Mouse (Mus musculus) megakaryocyte, adult 5-6 weeks (primary cell): Measurements from ENCODE around the gene Klrc3. TPM values are rescaled to one million over a fixed set of nuclear protein-coding genes. Genes with fewer than 3 reads are reported as not detected.
"Not testable (repeated sequence)": the region's sequence is repeated elsewhere in the genome, so short reads cannot be mapped to it uniquely, and the experiment has no call there.

Experiments
- ATAC-seq: 2 replicates; pipeline ENCODE4 v1.8.0; 2016; ENCODE audit warnings: mild to moderate bottlenecking, inconsistent platforms; ENCODE audit not compliant: poor library complexity, severe bottlenecking
- total RNA-seq, 2 experiments: library from RNA; stranded (forward) in 1 of 2; stranded (reverse) in 1 of 2; fragments of 153-499, 151-499 nt in 1 of 2; fragments of 221-1000, 200-1000 nt in 1 of 2; gene quantifications; 2 replicates each; pipeline versions ENCODE4 v1.2.3 to v1.2.4; 2015 to 2017

Klrc3 gene
- total RNA-seq (2015) (0.29 and 1.4 TPM in 2 replicates), total RNA-seq (2017) (not detected in 2 replicates)

DNA sequence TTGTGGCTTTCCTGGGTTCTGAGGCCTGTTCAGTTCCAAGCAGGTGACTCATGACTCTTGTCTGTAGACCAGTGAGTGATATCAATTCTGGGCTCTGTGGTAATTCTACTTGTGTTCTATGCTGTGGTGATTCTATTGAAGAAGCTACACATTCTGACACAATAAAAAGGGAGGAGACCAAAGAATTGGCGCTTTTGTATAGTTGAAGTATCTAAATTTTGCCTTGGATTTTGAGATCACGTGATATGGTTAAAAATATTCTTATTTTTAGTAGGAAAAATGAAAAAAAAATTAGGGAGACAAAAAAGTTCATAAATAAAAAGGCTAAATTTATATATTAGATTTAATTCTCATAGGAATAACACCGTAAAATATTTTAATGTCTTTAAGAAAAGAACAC is at the start of gene Klrc3:
Gene Klrc3, minus strand, starts transcription at position 101 of the 400 bp plus-strand sequence.
- peak; percentile 8; the same call in 1 of the 2 replicates for ATAC-seq

DNA sequence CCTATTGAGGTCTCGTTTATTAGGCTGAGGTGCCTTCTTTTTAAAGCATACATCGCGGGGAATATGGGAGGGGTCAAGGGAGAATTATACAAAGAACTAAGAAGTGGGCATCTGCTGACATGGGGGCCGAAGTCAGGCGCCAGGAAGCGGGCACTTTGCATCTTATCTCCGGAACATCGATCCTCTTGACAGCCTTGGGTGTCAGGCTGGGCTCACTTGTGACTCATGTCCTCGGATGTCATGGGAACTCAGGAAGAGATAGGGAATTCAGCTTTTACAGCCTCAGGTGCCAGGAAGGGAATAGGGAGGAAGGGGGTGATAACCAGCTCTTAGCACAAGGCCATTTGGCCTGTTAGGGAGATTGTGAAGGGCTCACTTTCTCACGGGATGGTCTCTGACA is 48.3 kb upstream of the Klrc3 start:
- ATAC-seq: not testable (repeated sequence)

DNA sequence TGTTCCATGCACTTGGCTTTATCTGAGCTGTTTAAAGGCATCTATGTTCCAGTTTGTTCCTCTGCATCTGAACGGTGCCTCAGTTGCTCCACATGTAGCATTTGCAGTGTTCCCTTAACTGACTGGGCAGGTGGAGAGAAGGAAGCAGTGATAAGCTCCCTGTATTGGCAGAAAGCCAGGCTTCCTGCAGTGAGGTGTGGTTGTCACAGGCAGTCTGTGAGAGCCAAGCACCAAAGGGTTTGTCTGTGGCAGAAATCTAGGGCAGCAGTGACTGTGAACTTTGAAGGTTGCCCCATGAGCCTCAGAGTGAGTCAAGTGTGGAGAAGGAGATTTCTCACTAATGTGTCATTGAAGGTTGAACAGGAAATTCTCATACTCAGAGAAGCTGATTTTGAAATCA is 37.2 kb upstream of the Klrc3 start:
- ATAC-seq: peak; percentile 71

DNA sequence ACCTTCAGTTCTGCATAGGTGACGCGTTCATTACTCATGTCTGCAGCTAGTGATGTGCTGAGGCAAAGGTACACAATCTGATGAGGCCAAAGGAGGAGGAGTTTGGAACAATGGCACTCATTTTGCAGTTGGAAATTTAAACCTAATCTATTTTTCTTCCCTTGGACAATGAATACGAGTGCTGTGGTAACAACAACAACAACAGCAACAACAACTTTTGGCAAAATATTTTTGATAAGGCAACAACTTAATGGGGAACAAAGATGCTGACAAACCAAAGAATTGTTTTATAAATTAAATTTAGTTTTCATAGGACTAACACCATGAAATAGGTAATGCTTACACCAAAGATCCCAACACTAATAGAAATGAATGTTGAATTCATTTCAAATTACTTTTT is 35.7 kb upstream of the Klrc3 start, which contains the start of gene Klrc1:
Gene Klrc1, minus strand, starts transcription at position 101 of the 400 bp plus-strand sequence.
- 0 out of 2 replicates have a peak, but pooled peaks have one; percentile 21 for ATAC-seq

DNA sequence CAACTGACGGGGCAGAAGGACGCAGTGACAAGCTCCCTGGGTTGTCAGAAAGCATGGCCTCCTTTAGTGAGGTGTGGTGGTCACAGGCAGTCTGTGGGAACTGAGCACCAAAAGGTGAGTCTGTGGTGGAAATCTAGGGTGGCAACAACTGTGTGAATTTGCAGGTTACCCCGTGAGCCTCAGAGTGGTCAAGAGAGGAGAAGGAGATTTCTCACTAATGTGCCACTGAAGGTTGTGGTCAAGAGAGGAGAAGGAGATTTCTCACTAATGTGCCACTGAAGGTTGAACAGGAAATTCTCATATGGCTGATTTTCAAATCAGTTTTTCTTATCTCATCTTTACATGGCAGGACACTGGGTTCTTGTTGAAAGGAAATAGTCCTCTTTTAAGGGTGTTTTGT is 18.2 kb upstream of the Klrc3 start:
- ATAC-seq: peak; percentile 65

- ATAC-seq: not testable (repeated sequence)
These were observed 17.5 kb upstream of the Klrc3 start, which contains the start of gene Klrc2 for GRCm38 (mm10) chr6:129660589-129660988. Gene Klrc2 (minus strand): TSS chr6:129660689.

GRCm38 (mm10) chr6:129644054-129644453 is 917 bp upstream of the Klrc3 start:
- peak; percentile 52 for ATAC-seq

GRCm38 (mm10) chr6:129631046-129631445 is 12.1 kb downstream of the Klrc3 start:
- peak; percentile 70 for ATAC-seq

GRCm38 (mm10) chr6:129623735-129624134 is 19.4 kb downstream of the Klrc3 start, which contains the start of gene Klrk1:
Gene Klrk1 (minus strand): TSS chr6:129623864.
- peak; percentile 86 for ATAC-seq

DNA sequence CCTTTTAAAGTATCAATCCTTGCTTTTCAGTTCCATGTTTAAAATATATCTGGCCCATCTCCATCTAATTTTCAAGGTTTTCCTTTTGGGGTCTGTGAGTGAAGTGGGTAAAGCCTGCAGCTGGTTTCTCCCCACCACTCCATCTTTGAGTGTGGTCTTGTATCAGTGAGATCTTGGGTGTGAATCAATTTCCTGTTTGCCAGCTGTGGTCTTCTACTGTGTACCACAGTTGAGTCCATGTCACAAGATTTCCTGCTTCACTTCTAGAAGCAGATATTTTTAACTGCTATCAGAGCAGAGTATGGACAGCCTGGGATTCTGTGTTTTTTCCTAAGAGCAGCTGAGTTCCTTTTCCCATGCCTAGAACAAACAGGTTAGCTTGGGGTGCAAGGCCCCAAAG is 34.8 kb downstream of the Klrc3 start:
- peak; percentile 72 for ATAC-seq

DNA sequence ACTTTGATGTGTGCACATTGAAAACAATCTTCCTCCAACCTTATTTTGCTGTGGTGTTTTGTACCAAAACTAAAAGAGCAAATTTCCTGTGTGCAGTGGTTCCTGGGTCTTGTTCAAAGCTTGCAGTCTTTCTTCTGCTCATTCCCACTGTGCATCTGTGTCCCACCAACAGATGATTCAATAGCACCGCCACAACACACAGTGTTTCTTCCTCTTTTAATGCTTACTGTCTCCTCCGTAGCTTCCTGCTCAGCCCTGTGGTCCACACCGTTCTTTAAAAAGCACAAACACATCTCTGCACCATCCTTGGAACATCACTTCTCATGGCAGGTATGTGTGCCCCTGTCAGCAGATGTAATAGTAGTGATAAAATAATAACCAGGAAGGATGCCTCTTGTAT is 51.6 kb downstream of the Klrc3 start, which contains the start of gene Klrd1:
Gene Klrd1, plus strand, starts transcription at position 275 of the 400 bp plus-strand sequence.
- ATAC-seq: peak; percentile 94

Other genes with a start within 250 kb of the Klrc3 start
- gene Clec1b, start 246.0 kb downstream of the Klrc3 start, total RNA-seq (2015): 3.6 and 5.5 TPM in 2 replicates
- 3.8 and 4.5 TPM in 2 replicates for gene Clec1b, start 246.0 kb downstream of the Klrc3 start, total RNA-seq (2017)
- gene Clec9a, start 234.5 kb downstream of the Klrc3 start, total RNA-seq (2015): 27.6 and 31.4 TPM in 2 replicates
- 13.4 and 14.3 TPM in 2 replicates for gene Clec9a, start 234.5 kb downstream of the Klrc3 start, total RNA-seq (2017)
- 0.07 TPM in 1 of 2 replicates, not detected in the other for gene Clec1a, start 191.3 kb downstream of the Klrc3 start, total RNA-seq (2015)
- 0.15 TPM in 1 of 2 replicates, not detected in the other for gene Clec1a, start 191.3 kb downstream of the Klrc3 start, total RNA-seq (2017)
- 10.0 and 12.9 TPM in 2 replicates for gene Olr1, start 136.2 kb downstream of the Klrc3 start, total RNA-seq (2015)
- gene Olr1, start 136.2 kb downstream of the Klrc3 start, total RNA-seq (2017): 9.6 and 13.9 TPM in 2 replicates
- gene Tmem52b, start 130.8 kb downstream of the Klrc3 start, total RNA-seq (2015): not detected in 2 replicates
- not detected in 2 replicates for gene Tmem52b, start 130.8 kb downstream of the Klrc3 start, total RNA-seq (2017)
- gene Gabarapl1, start 110.2 kb downstream of the Klrc3 start, total RNA-seq (2015): 5.6 and 7.4 TPM in 2 replicates
- gene Gabarapl1, start 110.2 kb downstream of the Klrc3 start, total RNA-seq (2017): 17.6 and 20.7 TPM in 2 replicates
- 3.9 and 7.2 TPM in 2 replicates for gene Klre1, start 65.4 kb downstream of the Klrc3 start, total RNA-seq (2015)
- 4.1 and 8.3 TPM in 2 replicates for gene Klre1, start 65.4 kb downstream of the Klrc3 start, total RNA-seq (2017)
- 20.4 and 41.6 TPM in 2 replicates for gene Klrd1, start 51.6 kb downstream of the Klrc3 start, total RNA-seq (2015)
- gene Klrd1, start 51.6 kb downstream of the Klrc3 start, total RNA-seq (2017): 14.1 and 18.1 TPM in 2 replicates
- 22.0 and 28.7 TPM in 2 replicates for gene Klrk1, start 19.5 kb downstream of the Klrc3 start, total RNA-seq (2015)
- 19.9 and 34.0 TPM in 2 replicates for gene Klrk1, start 19.5 kb downstream of the Klrc3 start, total RNA-seq (2017)
- 2.4 and 4.2 TPM in 2 replicates for gene Klrc2, start 17.4 kb upstream of the Klrc3 start, total RNA-seq (2015)
- gene Klrc2, start 17.4 kb upstream of the Klrc3 start, total RNA-seq (2017): 2.7 and 5.2 TPM in 2 replicates
- 4.3 and 7.1 TPM in 2 replicates for gene Klrc1, start 35.6 kb upstream of the Klrc3 start, total RNA-seq (2015)
- 6.6 and 17.9 TPM in 2 replicates for gene Klrc1, start 35.6 kb upstream of the Klrc3 start, total RNA-seq (2017)
- 0.33 TPM in 1 of 2 replicates, not detected in the other for gene Klri1, start 73.8 kb upstream of the Klrc3 start, total RNA-seq (2015)
- not detected in 2 replicates for gene Klri1, start 73.8 kb upstream of the Klrc3 start, total RNA-seq (2017)
- 1.7 and 4.2 TPM in 2 replicates for gene Klri2, start 97.1 kb upstream of the Klrc3 start, total RNA-seq (2015)
- 1.8 and 3.4 TPM in 2 replicates for gene Klri2, start 97.1 kb upstream of the Klrc3 start, total RNA-seq (2017)
- not detected in 2 replicates for gene Gm156, start 140.9 kb upstream of the Klrc3 start, total RNA-seq (2015)
- gene Gm156, start 140.9 kb upstream of the Klrc3 start, total RNA-seq (2017): not detected in 2 replicates
- gene Gm17631, start 219.3 kb upstream of the Klrc3 start, total RNA-seq (2015): not detected in 2 replicates
- not detected in 2 replicates for gene Gm17631, start 219.3 kb upstream of the Klrc3 start, total RNA-seq (2017)
- gene Klra17, start 233.3 kb upstream of the Klrc3 start, total RNA-seq (2015): 9.8 and 11.6 TPM in 2 replicates
- 4.2 and 6.1 TPM in 2 replicates for gene Klra17, start 233.3 kb upstream of the Klrc3 start, total RNA-seq (2017)